Mouse (Mus musculus) heart, postnatal 0 days (tissue): ENCODE measurements around the gene Slc47a2.

ENCODE experiments used
- CTCF ChIP-seq: IDR thresholded peaks from 2 replicates; pipeline ENCODE4 v1.5.1; 2016; ENCODE audit warnings: antibody characterized with exemption, control low read depth, low read depth
- EP300 ChIP-seq: IDR thresholded peaks from 2 replicates; pipeline ENCODE4 v1.6.1; 2016; ENCODE audit warnings: antibody characterized with exemption, low read depth

DNA sequence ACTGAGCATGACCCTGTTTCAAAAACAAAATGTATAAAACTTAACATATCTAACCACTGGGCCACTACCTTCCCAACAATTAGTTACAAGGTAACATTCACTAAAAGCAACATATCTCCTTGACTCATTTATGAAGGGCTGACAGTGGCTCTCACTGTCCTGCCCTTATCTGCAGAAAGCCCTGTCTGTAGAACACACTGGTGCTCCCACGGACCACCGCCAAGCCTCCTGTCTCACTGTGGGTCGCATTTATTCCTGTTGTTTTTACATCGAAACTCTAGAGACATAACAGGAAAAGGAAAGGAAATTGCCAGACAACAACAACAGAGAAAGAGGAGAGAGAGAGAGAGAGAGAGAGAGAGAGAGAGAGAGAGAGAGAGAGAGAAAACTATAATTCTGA, 1.4 kb downstream of the Slc47a2 start:
- TF ChIP-seq EP300 (no peak), CTCF (no peak)
